Mouse (Mus musculus) neural tube, embryonic 11.5 days (tissue): ENCODE measurements around the gene Crabp2. TPM values are rescaled to one million over a fixed set of nuclear protein-coding genes. Genes with fewer than 3 reads are reported as not detected.
A peak's percentile ranks its signal among the peaks of the same experiment; 100 is the strongest.

Experiments used
- ATAC-seq: fragments of 200-750 bp; cut with Nextera tagmentation; 2 replicates; pipeline ENCODE4 v1.8.0; 2017; ENCODE audit warnings: moderate number of reproducible peaks, mild to moderate bottlenecking, moderate TSS enrichment, moderate library complexity; ENCODE audit not compliant: insufficient read depth, low FRiP score, low TSS enrichment
- DNase-seq: peaks from one replicate; pipeline ENCODE4 v3.0.0-alpha.2; 2015; ENCODE audit warnings: low spot score
- H3K27ac ChIP-seq: fragments of 300-500 bp; sonication (generic); 2 replicates; pipeline ENCODE4 v1.5.1; 2014; ENCODE audit warnings: low read depth, mild to moderate bottlenecking, low read length
- H3K27me3 ChIP-seq: fragments of 300-500 bp; sonication (generic); 2 replicates; pipeline ENCODE4 v1.6.1; 2014; ENCODE audit warnings: mild to moderate bottlenecking, low read length, mixed read lengths; ENCODE audit not compliant: control insufficient read depth, insufficient read depth
- H3K36me3 ChIP-seq: fragments of 300-500 bp; sonication (generic); 2 replicates; pipeline ENCODE4 v1.6.1; 2014; ENCODE audit warnings: mild to moderate bottlenecking, low read length, moderate library complexity, mixed read lengths; ENCODE audit not compliant: control insufficient read depth, insufficient read depth
- H3K4me1 ChIP-seq: fragments of 300-500 bp; sonication (generic); 2 replicates; pipeline ENCODE4 v1.6.1; 2014; ENCODE audit warnings: low read length, mixed read lengths; ENCODE audit not compliant: control insufficient read depth, insufficient read depth
- H3K4me2 ChIP-seq: fragments of 300-500 bp; sonication (generic); 2 replicates; pipeline ENCODE4 v1.6.1; 2014; ENCODE audit warnings: low read depth, mild to moderate bottlenecking, moderate library complexity
- H3K4me3 ChIP-seq: fragments of 300-500 bp; sonication (generic); 2 replicates; pipeline ENCODE4 v1.5.1; 2014; ENCODE audit warnings: low read depth, low read length
- H3K9ac ChIP-seq: fragments of 300-500 bp; sonication (generic); 2 replicates; pipeline ENCODE4 v1.6.1; 2014; ENCODE audit warnings: mild to moderate bottlenecking, low read length
- H3K9me3 ChIP-seq: fragments of 300-500 bp; sonication (generic); 2 replicates; pipeline ENCODE4 v1.6.1; 2016; ENCODE audit warnings: low read length; ENCODE audit not compliant: control insufficient read depth
- WGBS: fragments of 180-500 bp; shearing (Covaris S2); extraction: QIAGEN DNeasy Blood & Tissue Kit; methylation state at CpG from one replicate; pipeline ENCODE4 v1.1.7; 2014; 5-methylcytosine and 5-hydroxymethylcytosine counted together
- polyA plus RNA-seq: library from polyadenylated mRNA; unstranded; fragments of >200 nt; fragmentation: Nextera tagmentation; extraction: Ambion mirVana; gene quantifications from 2 replicates; pipeline ENCODE4 v1.2.1, GENCODE M21; 2014

The Crabp2 gene
- polyA plus RNA-seq, 1 experiment from 2014 or later = 607 TPM

- no peak overlapping the region for H3K4me3 ChIP-seq
- no peak overlapping the region for H3K4me2 ChIP-seq
- 92% methylated on average over 1 of the region's 1 CpGs for WGBS
- H3K9me3 ChIP-seq = no peaks in the 10 kb centered on the region
- ATAC-seq (no peak), DNase-seq (no peak)
- no peaks in the 10 kb centered on the region for H3K27me3 ChIP-seq
- H3K36me3 ChIP-seq = peaks cover 17% of the 10 kb centered on the region
- H3K4me1 ChIP-seq = 0 out of 2 replicates have a peak, but pooled peaks cover 2% of the 10 kb centered on the region
- H3K27ac ChIP-seq = no peak overlapping the region
- H3K9ac ChIP-seq = no peak overlapping the region
These were observed 29.9 kb upstream of the Crabp2 start for GRCm38 (mm10) chr3:87918551-87918950.

- H3K9me3 ChIP-seq = no peaks in the 10 kb centered on the region
- WGBS = under 1% methylated on average over 30 of the region's 30 CpGs
- peak; percentile 76 for ATAC-seq
These were observed 28.9 kb upstream of the Crabp2 start, which contains the start of gene Mrpl24 for GRCm38 (mm10) chr3:87919336-87920108. Mrpl24 (plus strand) TSS chr3:87919506.

DNA sequence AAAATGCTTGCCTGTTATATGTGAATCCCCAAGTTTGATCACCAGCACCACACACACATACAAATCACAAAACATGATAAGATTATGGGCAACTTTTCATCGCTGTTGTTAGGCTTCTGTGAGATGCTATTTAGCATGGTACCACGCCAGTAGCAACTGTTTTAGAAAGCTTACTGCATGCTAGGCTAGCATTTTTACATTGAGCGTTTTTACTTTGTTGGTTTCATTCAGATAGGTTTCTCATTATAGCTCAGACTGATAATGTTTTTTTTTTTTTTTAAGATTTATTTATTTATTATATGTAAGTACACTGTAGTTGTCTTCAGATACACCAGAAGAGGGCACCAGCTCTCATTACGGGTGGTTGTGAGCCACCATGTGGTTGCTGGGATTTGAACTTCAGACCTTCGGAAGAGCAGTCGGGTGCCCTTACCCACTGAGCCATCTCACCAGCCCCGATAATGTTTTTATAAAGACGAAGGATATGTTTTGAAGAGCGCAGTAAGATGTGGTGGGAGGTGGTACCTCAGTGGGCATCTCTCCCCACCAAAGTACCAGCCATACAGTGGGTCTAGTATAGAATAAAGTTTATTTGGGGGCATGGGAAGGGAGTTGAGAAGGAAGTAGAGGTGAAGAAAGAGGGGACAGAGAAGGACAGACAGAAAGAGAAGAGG lies 28.1 kb upstream of the Crabp2 start:
- H3K9me3 ChIP-seq = no peaks in the 10 kb centered on the region
- no peaks in the 10 kb centered on the region for H3K27me3 ChIP-seq
- peak overlapping the region; percentile 62 for H3K4me2 ChIP-seq
- H3K4me1 ChIP-seq = 0 out of 2 replicates have a peak, but pooled peaks cover 2% of the 10 kb centered on the region
- H3K4me3 ChIP-seq = peak overlapping the region; percentile 49
- H3K36me3 ChIP-seq = peaks cover 18% of the 10 kb centered on the region
- H3K9ac ChIP-seq = no peak overlapping the region
- WGBS = 65% methylated on average over 9 of the region's 9 CpGs
- no peak for ATAC-seq
- H3K27ac ChIP-seq = no peak overlapping the region
- DNase-seq = no peak

More at GRCm38 (mm10) chr3:87919336-87920108, 28.9 kb upstream of the Crabp2 start, which contains the start of gene Mrpl24:
- H3K4me1 ChIP-seq = 0 out of 2 replicates have a peak, but pooled peaks cover 2% of the 10 kb centered on the region
- peak within 1 kb of the TSS; percentile 62 for H3K4me2 ChIP-seq
- no peak within 1 kb of the TSS for H3K27ac ChIP-seq
- peak within 1 kb of the TSS; percentile 51 for H3K9ac ChIP-seq
- H3K36me3 ChIP-seq = peaks cover 16% of the 10 kb centered on the region
- peak within 1 kb of the TSS; percentile 49 for H3K4me3 ChIP-seq
- DNase-seq = peak; percentile 77
- H3K27me3 ChIP-seq = no peaks in the 10 kb centered on the region

GRCm38 (mm10) chr3:87924996-87925395 lies 23.5 kb upstream of the Crabp2 start:
- Histone ChIP-seq H3K36me3 (peaks cover 21% of the 10 kb centered on the region), H3K4me1 (peaks cover 9% of the 10 kb centered on the region), H3K4me2 (no peak overlapping the region), H3K27ac (no peak overlapping the region), H3K27me3 (no peaks in the 10 kb centered on the region), H3K4me3 (no peak overlapping the region), H3K9me3 (no peaks in the 10 kb centered on the region), H3K9ac (no peak overlapping the region)
- no peak for DNase-seq
- ATAC-seq = no peak
- WGBS = 96% methylated on average over 7 of the region's 7 CpGs

DNA sequence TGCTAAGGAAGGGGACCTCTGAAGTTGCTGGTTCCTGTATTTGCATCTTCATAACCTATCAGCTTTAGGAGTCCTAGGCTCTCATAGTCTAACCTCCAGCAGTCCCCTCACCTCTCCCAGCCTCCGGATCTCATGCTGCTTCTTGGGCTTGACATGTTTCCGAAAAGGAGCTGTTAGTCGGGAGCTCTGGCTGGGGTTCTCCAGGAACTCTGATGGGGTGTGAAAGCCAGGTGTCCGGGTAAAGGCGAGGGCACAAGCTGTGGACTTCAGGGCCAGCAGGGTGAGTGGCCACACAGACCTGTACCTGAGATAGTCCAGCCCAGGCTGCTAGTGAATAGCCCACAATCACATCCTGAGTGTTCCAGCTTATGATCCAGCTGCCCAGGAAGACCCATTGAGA lies 21.0 kb upstream of the Crabp2 start:
- Histone ChIP-seq H3K4me1 (peaks cover 13% of the 10 kb centered on the region), H3K4me2 (no peak overlapping the region), H3K36me3 (peaks cover 25% of the 10 kb centered on the region), H3K27ac (no peak overlapping the region), H3K27me3 (no peaks in the 10 kb centered on the region), H3K4me3 (no peak overlapping the region), H3K9ac (no peak overlapping the region), H3K9me3 (no peaks in the 10 kb centered on the region)
- 89% methylated on average over 5 of the region's 5 CpGs for WGBS
- DNase-seq = no peak
- no peak for ATAC-seq

GRCm38 (mm10) chr3:87929341-87930077 lies 19.0 kb upstream of the Crabp2 start:
- H3K27me3 ChIP-seq = no peaks in the 10 kb centered on the region
- 9% methylated on average over 26 of the region's 26 CpGs for WGBS
- H3K9ac ChIP-seq = peak overlapping the region; percentile 84
- no peak; the same call in 1 of the 2 replicates for ATAC-seq
- H3K4me1 ChIP-seq = peaks cover 13% of the 10 kb centered on the region
- H3K27ac ChIP-seq = peak overlapping the region; percentile 44
- peak overlapping the region; percentile 96 for H3K4me3 ChIP-seq
- peak overlapping the region; percentile 74 for H3K4me2 ChIP-seq
- no peaks in the 10 kb centered on the region for H3K9me3 ChIP-seq
- H3K36me3 ChIP-seq = peaks cover 19% of the 10 kb centered on the region
- DNase-seq = no peak

- peaks cover 13% of the 10 kb centered on the region for H3K4me1 ChIP-seq
- peak; percentile 98 for DNase-seq
- H3K9ac ChIP-seq = peak within 1 kb of the TSS; percentile 84
- peak; percentile 94 for ATAC-seq
- H3K27me3 ChIP-seq = no peaks in the 10 kb centered on the region
- H3K9me3 ChIP-seq = no peaks in the 10 kb centered on the region
- peak within 1 kb of the TSS; percentile 74 for H3K4me2 ChIP-seq
- peak within 1 kb of the TSS; percentile 76 for H3K27ac ChIP-seq
- peaks cover 15% of the 10 kb centered on the region for H3K36me3 ChIP-seq
- peak within 1 kb of the TSS; percentile 96 for H3K4me3 ChIP-seq
- WGBS = under 1% methylated on average over 67 of the region's 78 CpGs
These were observed 18.2 kb upstream of the Crabp2 start, which contains the start of the genes Isg20l2 and Rrnad1 for GRCm38 (mm10) chr3:87930078-87930795. Isg20l2 (plus strand) TSS chr3:87930314. Rrnad1 (minus strand) TSS chr3:87930717.

GRCm38 (mm10) chr3:87934026-87934425 lies 14.4 kb upstream of the Crabp2 start:
- DNase-seq (no peak), ATAC-seq (no peak)
- Histone ChIP-seq H3K36me3 (peaks cover 18% of the 10 kb centered on the region), H3K4me3 (no peak overlapping the region), H3K27me3 (no peaks in the 10 kb centered on the region), H3K4me2 (no peak overlapping the region), H3K9ac (no peak overlapping the region), H3K4me1 (peaks cover 11% of the 10 kb centered on the region), H3K27ac (no peak overlapping the region), H3K9me3 (no peaks in the 10 kb centered on the region)
- WGBS = 91% methylated on average over 5 of the region's 5 CpGs
